Mouse (Mus musculus) layer of hippocampus, adult 2 months (tissue): ENCODE measurements at regions not wholly inside any gene's neighbourhood (a gene's known extent, or its start where the extent isn't known, plus 50 kb on each side); places are given as distances from the start of the nearest gene placed in this dataset.
A peak's percentile ranks its signal among the peaks of the same experiment; 100 is the strongest.

Experiments used
- DNase-seq, 2 experiments: peaks; one replicate each; pipeline ENCODE4 v3.0.0; 2022; ENCODE audit warnings: low spot score in 2 of 2
- H3K27ac ChIP-seq: fragments of 200-600 bp; 2 replicates; pipeline ENCODE4 v1.8.1; 2022
- H3K4me3 ChIP-seq: fragments of 200-600 bp; 2 replicates; pipeline ENCODE4 v1.8.1; 2022; ENCODE audit warnings: mild to moderate bottlenecking
- CTCF ChIP-seq: fragments of 200-600 bp; conservative IDR thresholded peaks from 2 replicates; pipeline ENCODE4 v1.8.1; 2022; ENCODE audit warnings: antibody characterized with exemption, mild to moderate bottlenecking, moderate library complexity

GRCm38 (mm10) chr14:100664180-100664579 lies 379.7 kb upstream of the Klf12 start:
- H3K27ac ChIP-seq: no peak overlapping the region
- H3K4me3 ChIP-seq: no peak overlapping the region
- DNase-seq: no peak
- no peak for TF ChIP-seq CTCF

- H3K4me3 ChIP-seq: no peak overlapping the region
- DNase-seq: no peak
- TF ChIP-seq CTCF: no peak
- no peak overlapping the region for H3K27ac ChIP-seq
These were observed 357.6 kb upstream of the Klf12 start for GRCm38 (mm10) chr14:100642076-100642475.

GRCm38 (mm10) chr14:100634521-100634920 lies 350.0 kb upstream of the Klf12 start:
- Histone ChIP-seq H3K27ac (no peak overlapping the region), H3K4me3 (no peak overlapping the region)
- no peak for DNase-seq
- TF ChIP-seq CTCF: no peak

GRCm38 (mm10) chr14:100631676-100632075 lies 347.2 kb upstream of the Klf12 start:
- no peak for DNase-seq
- no peak for TF ChIP-seq CTCF
- Histone ChIP-seq H3K4me3 (no peak overlapping the region), H3K27ac (no peak overlapping the region)

GRCm38 (mm10) chr14:100630197-100630596 lies 345.7 kb upstream of the Klf12 start:
- DNase-seq: no peak
- H3K4me3 ChIP-seq: no peak overlapping the region
- TF ChIP-seq CTCF: 0 out of 2 replicates have a peak, but pooled peaks have one; percentile 11
- no peak overlapping the region for H3K27ac ChIP-seq

GRCm38 (mm10) chr14:100627523-100627922 lies 343.0 kb upstream of the Klf12 start:
- TF ChIP-seq CTCF: no peak
- no peak overlapping the region for H3K4me3 ChIP-seq
- no peak for DNase-seq
- no peak overlapping the region for H3K27ac ChIP-seq

- H3K27ac ChIP-seq: no peak overlapping the region
- no peak for TF ChIP-seq CTCF
- DNase-seq: no peak
- no peak overlapping the region for H3K4me3 ChIP-seq
These were observed 335.2 kb upstream of the Klf12 start for GRCm38 (mm10) chr14:100619656-100620030.

GRCm38 (mm10) chr14:100618793-100619655 lies 334.5 kb upstream of the Klf12 start:
- no peak for DNase-seq
- H3K27ac ChIP-seq: no peak overlapping the region
- no peak overlapping the region for H3K4me3 ChIP-seq
- no peak for TF ChIP-seq CTCF

- DNase-seq: peak in 1 of 2 experiments; percentile 13
- no peak for TF ChIP-seq CTCF
- no peak overlapping the region for H3K27ac ChIP-seq
These were observed 325.7 kb upstream of the Klf12 start for GRCm38 (mm10) chr14:100610017-100610760.

GRCm38 (mm10) chr14:100607109-100607508 lies 322.6 kb upstream of the Klf12 start:
- H3K4me3 ChIP-seq: no peak overlapping the region
- no peak overlapping the region for H3K27ac ChIP-seq
- no peak for TF ChIP-seq CTCF
- DNase-seq: no peak

More at GRCm38 (mm10) chr14:100610017-100610760, 325.7 kb upstream of the Klf12 start:
- H3K4me3 ChIP-seq: no peak overlapping the region

- no peak for TF ChIP-seq CTCF
These were observed 316.5 kb upstream of the Klf12 start for GRCm38 (mm10) chr14:100600886-100601451.

GRCm38 (mm10) chr14:100570026-100570425 lies 285.5 kb upstream of the Klf12 start:
- TF ChIP-seq CTCF: no peak
- DNase-seq: no peak
- H3K4me3 ChIP-seq: no peak overlapping the region
- no peak overlapping the region for H3K27ac ChIP-seq

More at GRCm38 (mm10) chr14:100600886-100601451, 316.5 kb upstream of the Klf12 start:
- no peak for DNase-seq
- Histone ChIP-seq H3K4me3 (no peak overlapping the region), H3K27ac (no peak overlapping the region)

- Histone ChIP-seq H3K27ac (no peak overlapping the region), H3K4me3 (no peak overlapping the region)
- DNase-seq: no peak
- TF ChIP-seq CTCF: no peak
These were observed 277.4 kb upstream of the Klf12 start for GRCm38 (mm10) chr14:100561884-100562283.
